Mouse (Mus musculus) cortical plate, adult 2 months (tissue): ENCODE data around the gene Rora. TPM values are rescaled to one million over a fixed set of nuclear protein-coding genes. Genes with fewer than 3 reads are reported as not detected.

ENCODE experiments used
- H3K27ac ChIP-seq: fragments of 200-500 bp; 2 replicates; pipeline ENCODE4 v1.5.1; 2012; ENCODE audit warnings: low read length, control low read depth, inconsistent platforms; ENCODE audit not compliant: insufficient read depth
- H3K4me1 ChIP-seq: fragments of 200-500 bp; 2 replicates; pipeline ENCODE4 v1.6.1; 2011; ENCODE audit warnings: low read length; ENCODE audit not compliant: control insufficient read depth, insufficient read depth
- H3K4me3 ChIP-seq: fragments of 200-500 bp; 2 replicates; pipeline ENCODE4 v1.5.1; 2011; ENCODE audit warnings: mild to moderate bottlenecking, low read length, control low read depth; ENCODE audit not compliant: insufficient read depth
- CTCF ChIP-seq: fragments of 200-500 bp; IDR thresholded peaks from 2 replicates; pipeline ENCODE4 v1.5.1; 2011; ENCODE audit warnings: mild to moderate bottlenecking, control low read depth, low read length; ENCODE audit not compliant: insufficient read depth; ENCODE audit errors: extremely low read depth
- POLR2A ChIP-seq: fragments of 200-500 bp; IDR thresholded peaks from 2 replicates; pipeline ENCODE4 v1.6.1; 2011; ENCODE audit warnings: mild to moderate bottlenecking, low read length, control low read depth; ENCODE audit not compliant: insufficient read depth; ENCODE audit errors: extremely low read depth
- polyA plus RNA-seq: library from polyadenylated mRNA; depleted of rRNA; stranded (reverse); fragments of >200 nt; gene quantifications from 2 replicates; pipeline ENCODE4 v1.2.3, GENCODE M21; 2012

Gene Rora
- polyA plus RNA-seq, 1 experiment: 23.6 TPM

DNA sequence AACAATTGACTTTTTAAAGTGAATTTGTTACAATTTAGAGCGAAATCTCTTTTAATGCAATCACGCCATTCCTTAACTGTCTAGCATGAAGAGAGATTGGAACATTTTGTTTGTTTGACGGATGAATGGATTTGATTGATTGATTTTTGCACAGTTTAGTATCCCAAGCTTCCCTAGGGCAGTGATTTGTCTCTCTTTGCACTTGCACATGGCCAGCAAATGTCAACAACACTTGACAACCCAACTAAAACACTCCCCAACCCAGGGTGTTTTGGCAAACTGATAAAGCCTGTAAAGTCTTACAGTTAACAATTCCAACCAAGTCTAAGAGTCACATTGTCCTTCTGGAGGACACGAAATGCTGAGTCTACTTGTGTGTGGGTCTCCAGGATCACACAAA lies 733.7 kb downstream of the Rora start:
- TF ChIP-seq POLR2A (no peak), CTCF (no peak)
- no peak overlapping the region for H3K27ac ChIP-seq
- no peaks in the 10 kb centered on the region for H3K4me1 ChIP-seq
- H3K4me3 ChIP-seq: no peak overlapping the region

DNA sequence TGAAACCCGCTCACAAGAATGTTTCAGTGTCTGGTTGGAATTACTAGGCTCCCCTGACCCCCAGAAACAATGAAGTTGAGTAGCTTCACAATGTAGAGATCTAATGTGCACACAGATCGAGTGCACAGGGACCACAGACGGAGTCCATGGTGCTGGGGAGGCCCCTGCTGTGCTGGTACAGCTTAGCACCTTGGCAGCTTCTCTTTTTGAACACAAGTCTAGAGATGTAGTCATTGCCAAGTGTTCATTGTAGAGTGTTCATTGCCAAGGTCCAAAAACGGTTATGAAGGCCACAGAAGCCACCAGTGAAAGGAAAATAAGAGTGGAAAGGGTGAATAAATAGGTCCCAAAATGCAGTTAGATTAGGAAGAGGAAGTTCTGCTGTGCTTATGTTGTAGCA lies 737.0 kb downstream of the Rora start:
- Histone ChIP-seq H3K4me1 (no peaks in the 10 kb centered on the region), H3K27ac (no peak overlapping the region), H3K4me3 (no peak overlapping the region)
- TF ChIP-seq POLR2A (no peak), CTCF (no peak)

- H3K4me1 ChIP-seq: peaks cover 3% of the 10 kb centered on the region; the same call in 1 of the 2 replicates
- H3K4me3 ChIP-seq: no peak overlapping the region
- H3K27ac ChIP-seq: no peak overlapping the region
- TF ChIP-seq CTCF: no peak
- TF ChIP-seq POLR2A: no peak
Observed at GRCm38 (mm10) chr9:69394234-69394633, 740.6 kb downstream of the Rora start.

DNA sequence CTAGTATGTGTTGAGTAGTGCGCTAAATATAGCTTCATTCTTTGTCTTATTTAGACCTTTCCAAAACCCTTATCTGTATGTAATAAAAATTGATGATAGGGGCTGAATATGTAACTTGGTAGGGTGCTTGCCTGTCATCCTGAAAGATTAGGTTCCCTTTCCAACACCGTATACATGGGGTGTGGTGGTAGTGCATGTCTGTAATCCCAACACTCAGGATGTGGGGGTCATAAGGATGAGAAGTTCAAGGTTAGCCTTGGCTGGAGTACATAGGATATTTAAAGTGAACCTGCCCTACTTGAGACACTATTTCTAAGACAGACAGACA lies 743.8 kb downstream of the Rora start:
- Histone ChIP-seq H3K27ac (no peak overlapping the region), H3K4me1 (peaks cover 3% of the 10 kb centered on the region; the same call in 1 of the 2 replicates), H3K4me3 (peak overlapping the region; percentile 91)
- TF ChIP-seq POLR2A (no peak), CTCF (no peak)

- Histone ChIP-seq H3K4me1 (peaks cover 3% of the 10 kb centered on the region; the same call in 1 of the 2 replicates), H3K4me3 (peak within 1 kb of the TSS; percentile 91), H3K27ac (peak within 1 kb of the TSS; percentile 92)
- TF ChIP-seq POLR2A: peak; percentile 65; the same call in 1 of the 2 replicates
- no peak for TF ChIP-seq CTCF
Observed at GRCm38 (mm10) chr9:69397760-69398452, 744.3 kb downstream of the Rora start, which contains the start of gene Ice2. Ice2 (plus strand) TSS chr9:69397906.

DNA sequence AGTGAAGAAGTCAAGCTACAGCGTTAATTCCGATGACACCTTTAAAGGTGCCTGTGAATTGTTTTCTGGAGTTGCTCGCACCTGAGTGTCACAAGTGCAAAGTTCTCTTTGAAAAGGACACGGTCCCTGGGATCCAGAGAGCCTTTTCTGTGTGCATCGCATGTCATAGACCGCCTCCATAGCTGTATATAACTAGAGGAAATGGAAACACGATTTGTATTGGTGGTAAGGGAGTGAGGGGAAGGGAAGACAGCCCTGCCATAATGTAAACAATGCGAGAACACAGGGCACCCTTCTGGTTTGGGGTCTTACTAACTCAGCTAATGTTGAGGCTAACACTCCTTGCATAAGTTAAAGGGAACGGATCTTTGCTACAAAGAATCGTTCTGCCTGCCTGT lies 744.9 kb downstream of the Rora start:
- H3K4me1 ChIP-seq: peaks cover 3% of the 10 kb centered on the region; the same call in 1 of the 2 replicates
- H3K4me3 ChIP-seq: peak overlapping the region; percentile 91
- TF ChIP-seq CTCF (no peak), POLR2A (no peak)
- H3K27ac ChIP-seq: peak overlapping the region; percentile 92; the same call in 1 of the 2 replicates

GRCm38 (mm10) chr9:69404671-69405070 lies 751.1 kb downstream of the Rora start:
- Histone ChIP-seq H3K4me1 (no peaks in the 10 kb centered on the region), H3K4me3 (no peak overlapping the region), H3K27ac (no peak overlapping the region)
- no peak for TF ChIP-seq CTCF
- no peak for TF ChIP-seq POLR2A

GRCm38 (mm10) chr9:69419476-69419875 lies 765.9 kb downstream of the Rora start:
- H3K27ac ChIP-seq: no peak overlapping the region
- no peak overlapping the region for H3K4me3 ChIP-seq
- TF ChIP-seq CTCF (no peak), POLR2A (no peak)
- H3K4me1 ChIP-seq: no peaks in the 10 kb centered on the region

GRCm38 (mm10) chr9:69430531-69430930 lies 776.9 kb downstream of the Rora start:
- H3K4me1 ChIP-seq: peaks cover 4% of the 10 kb centered on the region; the same call in 1 of the 2 replicates
- no peak for TF ChIP-seq CTCF
- no peak for TF ChIP-seq POLR2A
- H3K4me3 ChIP-seq: no peak overlapping the region
- H3K27ac ChIP-seq: no peak overlapping the region

GRCm38 (mm10) chr9:69431863-69432555 lies 778.4 kb downstream of the Rora start:
- TF ChIP-seq CTCF (no peak), POLR2A (no peak)
- no peak overlapping the region for H3K4me3 ChIP-seq
- peaks cover 4% of the 10 kb centered on the region; the same call in 1 of the 2 replicates for H3K4me1 ChIP-seq
- no peak overlapping the region for H3K27ac ChIP-seq
